Mouse (Mus musculus): ENCODE results near the gene Krt42. TPM values are rescaled to one million over a fixed set of nuclear protein-coding genes. Genes with fewer than 3 reads are reported as not detected.

Gene Krt42
- polyA plus RNA-seq (2015; fragmentation: Nextera tagmentation; extraction: Ambion mirVana), result 0.10 and 0.12 TPM in 2 replicates

- no peaks in the 10 kb centered on the region for H3K9me3 ChIP-seq (ENCODE audit: control insufficient read depth, low read length)
- H3K9ac ChIP-seq (ENCODE audit: low read length), result no peak within 1 kb of the TSS
- H3K27ac ChIP-seq (replicated peaks), result no peak within 1 kb of the TSS
- TF ChIP-seq CTCF (IDR thresholded peaks at IDR 0.05; ENCODE audit: low read depth) (no peak), EP300 (optimal IDR thresholded peaks at IDR 0.05) (no peak)
- no peak within 1 kb of the TSS for H3K4me3 ChIP-seq (ENCODE audit: low read depth, low read length)
- H3K36me3 ChIP-seq (ENCODE audit: control insufficient read depth, insufficient read depth, low read length), result no peaks in the 10 kb centered on the region
- DNase-seq (ENCODE audit: low spot score) (no peak), ATAC-seq (ENCODE audit: low FRiP score, low TSS enrichment) (no peak)
- no peaks in the 10 kb centered on the region for H3K4me1 ChIP-seq (replicated peaks; ENCODE audit: control insufficient read depth, insufficient read depth)
- WGBS, result 78% methylated on average over 7 of the region's 7 CpGs
- no peak within 1 kb of the TSS for H3K4me2 ChIP-seq (replicated peaks; ENCODE audit: low read depth)
- H3K27me3 ChIP-seq (ENCODE audit: control insufficient read depth, insufficient read depth, low read length), result no peaks in the 10 kb centered on the region
These were observed at the start of gene Krt42 for GRCm38 (mm10) chr11:100269821-100270332. Gene Krt42 (minus strand): TSS chr11:100269871.

DNA sequence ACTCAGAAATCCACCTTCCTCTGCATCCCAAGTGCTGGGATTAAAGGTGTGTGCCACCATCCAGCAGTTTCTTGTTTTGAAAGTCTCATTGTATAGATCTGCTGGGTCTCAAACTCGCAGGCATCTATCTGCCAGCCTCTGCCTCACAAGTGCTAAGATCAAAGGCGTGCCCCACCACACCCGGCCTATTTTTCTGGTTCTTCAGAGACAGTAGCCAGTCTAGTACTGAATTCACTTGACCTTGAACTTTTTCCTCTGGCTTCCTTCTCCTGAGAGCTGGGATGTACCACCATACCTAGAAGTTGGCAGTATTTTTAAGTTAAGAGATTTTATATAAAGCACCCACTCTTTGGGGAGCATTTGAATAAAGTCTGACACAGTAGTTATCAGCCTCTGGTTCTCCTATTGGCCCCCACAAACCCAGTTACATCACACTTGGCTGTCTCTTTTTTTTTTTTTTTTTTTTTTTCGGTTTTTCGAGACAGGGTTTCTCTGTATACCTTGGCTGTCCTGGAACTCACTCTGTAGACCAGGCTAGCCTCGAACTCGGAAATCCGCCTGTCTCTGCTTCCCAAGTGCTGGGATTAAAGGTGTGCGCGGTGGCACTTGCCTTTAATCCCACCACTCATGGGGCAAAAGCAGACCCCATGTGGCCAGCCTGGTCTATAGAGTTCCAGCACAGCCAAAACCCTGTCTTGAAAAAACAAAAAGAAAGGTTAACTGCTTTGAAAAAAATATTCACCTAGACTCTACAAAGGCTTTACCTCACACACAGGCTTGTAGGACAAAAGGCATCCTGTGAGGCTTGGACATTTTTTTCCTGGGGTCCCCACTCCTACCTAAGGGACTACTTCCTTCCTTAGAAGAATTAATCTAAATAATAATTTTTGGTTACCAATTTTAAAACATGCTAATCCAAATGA, 49.1 kb upstream of the Krt42 start:
- Histone ChIP-seq H3K4me1 (replicated peaks; ENCODE audit: control insufficient read depth, insufficient read depth) (no peaks in the 10 kb centered on the region), H3K9ac (ENCODE audit: low read length) (no peak overlapping the region), H3K36me3 (ENCODE audit: control insufficient read depth, insufficient read depth, low read length) (peaks cover 13% of the 10 kb centered on the region), H3K27me3 (ENCODE audit: control insufficient read depth, insufficient read depth, low read length) (no peaks in the 10 kb centered on the region), H3K27ac (replicated peaks) (no peak overlapping the region), H3K4me3 (ENCODE audit: low read depth, low read length) (peak overlapping the region; percentile 38), H3K4me2 (replicated peaks; ENCODE audit: low read depth) (peak overlapping the region; percentile 58), H3K9me3 (ENCODE audit: control insufficient read depth, low read length) (no peaks in the 10 kb centered on the region)
- DNase-seq (ENCODE audit: low spot score) (no peak), ATAC-seq (ENCODE audit: low FRiP score, low TSS enrichment) (no peak)
- WGBS, result 83% methylated on average over 10 of the region's 10 CpGs
- no peak for TF ChIP-seq EP300 (optimal IDR thresholded peaks at IDR 0.05)
- no peak for TF ChIP-seq CTCF (IDR thresholded peaks at IDR 0.05; ENCODE audit: low read depth)

GRCm38 (mm10) chr11:100317826-100318380, 48.2 kb upstream of the Krt42 start:
- no peak overlapping the region for H3K27ac ChIP-seq (replicated peaks)
- ATAC-seq (ENCODE audit: low FRiP score, low TSS enrichment) (no peak), DNase-seq (ENCODE audit: low spot score) (no peak)
- TF ChIP-seq CTCF (IDR thresholded peaks at IDR 0.05; ENCODE audit: low read depth) (no peak), EP300 (optimal IDR thresholded peaks at IDR 0.05) (no peak)
- no peaks in the 10 kb centered on the region for H3K27me3 ChIP-seq (ENCODE audit: control insufficient read depth, insufficient read depth, low read length)
- H3K4me1 ChIP-seq (replicated peaks; ENCODE audit: control insufficient read depth, insufficient read depth), result no peaks in the 10 kb centered on the region
- no peak overlapping the region for H3K9ac ChIP-seq (ENCODE audit: low read length)
- H3K9me3 ChIP-seq (ENCODE audit: control insufficient read depth, low read length), result no peaks in the 10 kb centered on the region
- H3K4me3 ChIP-seq (ENCODE audit: low read depth, low read length), result no peak overlapping the region
- WGBS, result 50% methylated on average over 6 of the region's 6 CpGs
- H3K36me3 ChIP-seq (ENCODE audit: control insufficient read depth, insufficient read depth, low read length), result peaks cover 13% of the 10 kb centered on the region
- H3K4me2 ChIP-seq (replicated peaks; ENCODE audit: low read depth), result no peak overlapping the region

DNA sequence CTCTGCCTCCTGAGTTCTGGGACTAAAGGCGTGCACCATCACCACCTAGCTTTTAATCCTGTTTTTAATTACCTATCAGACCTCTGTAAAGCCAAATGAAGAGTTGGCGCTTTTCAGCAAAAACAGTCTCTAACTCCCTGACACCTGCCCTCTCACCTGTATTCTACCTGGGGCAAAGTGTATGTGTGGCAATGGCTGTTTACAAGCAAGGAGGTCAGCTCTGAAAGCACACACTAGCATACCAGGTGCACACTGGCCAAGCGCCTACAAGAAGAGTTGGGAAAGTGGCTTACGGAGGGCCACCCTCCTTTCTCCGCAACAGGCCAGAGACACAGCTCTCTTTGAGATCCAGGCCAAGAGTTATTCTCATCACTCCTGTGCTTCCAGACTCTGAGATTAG, 45.8 kb upstream of the Krt42 start:
- H3K27me3 ChIP-seq (ENCODE audit: control insufficient read depth, insufficient read depth, low read length), result no peaks in the 10 kb centered on the region
- TF ChIP-seq EP300 (optimal IDR thresholded peaks at IDR 0.05), result no peak
- TF ChIP-seq CTCF (IDR thresholded peaks at IDR 0.05; ENCODE audit: low read depth), result no peak
- H3K36me3 ChIP-seq (ENCODE audit: control insufficient read depth, insufficient read depth, low read length), result no peaks in the 10 kb centered on the region
- WGBS, result 91% methylated on average over 5 of the region's 5 CpGs
- no peaks in the 10 kb centered on the region for H3K9me3 ChIP-seq (ENCODE audit: control insufficient read depth, low read length)
- no peak overlapping the region for H3K27ac ChIP-seq (replicated peaks)
- H3K9ac ChIP-seq (ENCODE audit: low read length), result no peak overlapping the region
- ATAC-seq (ENCODE audit: low FRiP score, low TSS enrichment) (no peak), DNase-seq (ENCODE audit: low spot score) (no peak)
- H3K4me3 ChIP-seq (ENCODE audit: low read depth, low read length), result no peak overlapping the region
- no peak overlapping the region for H3K4me2 ChIP-seq (replicated peaks; ENCODE audit: low read depth)
- no peaks in the 10 kb centered on the region for H3K4me1 ChIP-seq (replicated peaks; ENCODE audit: control insufficient read depth, insufficient read depth)

GRCm38 (mm10) chr11:100313424-100313823, 43.8 kb upstream of the Krt42 start:
- DNase-seq (ENCODE audit: low spot score) (no peak), ATAC-seq (ENCODE audit: low FRiP score, low TSS enrichment) (no peak)
- no peak overlapping the region for H3K4me2 ChIP-seq (replicated peaks; ENCODE audit: low read depth)
- H3K9ac ChIP-seq (ENCODE audit: low read length), result no peak overlapping the region
- TF ChIP-seq CTCF (IDR thresholded peaks at IDR 0.05; ENCODE audit: low read depth) (no peak), EP300 (optimal IDR thresholded peaks at IDR 0.05) (no peak)
- H3K36me3 ChIP-seq (ENCODE audit: control insufficient read depth, insufficient read depth, low read length), result no peaks in the 10 kb centered on the region
- no peak overlapping the region for H3K4me3 ChIP-seq (ENCODE audit: low read depth, low read length)
- 91% methylated on average over 6 of the region's 6 CpGs for WGBS
- H3K27me3 ChIP-seq (ENCODE audit: control insufficient read depth, insufficient read depth, low read length), result no peaks in the 10 kb centered on the region
- H3K4me1 ChIP-seq (replicated peaks; ENCODE audit: control insufficient read depth, insufficient read depth), result no peaks in the 10 kb centered on the region
- no peak overlapping the region for H3K27ac ChIP-seq (replicated peaks)
- H3K9me3 ChIP-seq (ENCODE audit: control insufficient read depth, low read length), result no peaks in the 10 kb centered on the region

Measured in stomach, postnatal 0 days (tissue).